Mouse (Mus musculus) hindbrain, postnatal 0 days (tissue): ENCODE data around the gene BC005624. TPM values are rescaled to one million over a fixed set of nuclear protein-coding genes. Genes with fewer than 3 reads are reported as not detected.
"Not testable (repeated sequence)": the region's sequence is repeated elsewhere in the genome, so short reads cannot be mapped to it uniquely, and the experiment has no call there.

ENCODE experiments used
- ATAC-seq: fragments of 200-750 bp; cut with Nextera tagmentation; 2 replicates; pipeline ENCODE4 v1.8.0; 2017; ENCODE audit warnings: mild to moderate bottlenecking, moderate TSS enrichment, moderate library complexity
- DNase-seq: peaks from one replicate; pipeline ENCODE4 v3.0.0-alpha.2; 2015; ENCODE audit warnings: low spot score
- H3K27ac ChIP-seq: fragments of 300-500 bp; sonication (generic); 2 replicates; pipeline ENCODE4 v1.5.1; 2014; ENCODE audit warnings: mild to moderate bottlenecking
- H3K27me3 ChIP-seq: fragments of 300-500 bp; sonication (generic); 2 replicates; pipeline ENCODE4 v1.6.1; 2014; ENCODE audit warnings: low read length, mixed read lengths; ENCODE audit not compliant: insufficient read depth
- H3K36me3 ChIP-seq: fragments of 300-500 bp; sonication (generic); 2 replicates; pipeline ENCODE4 v1.6.1; 2014; ENCODE audit warnings: low read length, mixed read lengths; ENCODE audit not compliant: insufficient read depth
- H3K4me1 ChIP-seq: fragments of 300-500 bp; sonication (generic); 2 replicates; pipeline ENCODE4 v1.6.1; 2014; ENCODE audit warnings: antibody characterized with exemption, low read length, mixed read lengths; ENCODE audit not compliant: insufficient read depth
- H3K4me2 ChIP-seq: fragments of 300-500 bp; sonication (generic); 2 replicates; pipeline ENCODE4 v1.6.1; 2014; ENCODE audit warnings: low read depth, mild to moderate bottlenecking, low read length, moderate library complexity, mixed read lengths
- H3K4me3 ChIP-seq: fragments of 300-500 bp; sonication (generic); 2 replicates; pipeline ENCODE4 v1.5.1; 2014; ENCODE audit warnings: low read length
- H3K9ac ChIP-seq: fragments of 300-500 bp; sonication (generic); replicated peaks from 2 replicates; pipeline ENCODE4 v1.6.1; 2014; ENCODE audit warnings: mild to moderate bottlenecking, low read length, moderate library complexity, mixed read lengths
- H3K9me3 ChIP-seq: fragments of 300-500 bp; sonication (generic); 2 replicates; pipeline ENCODE4 v1.6.1; 2016; ENCODE audit warnings: low read length, mixed read lengths
- CTCF ChIP-seq: IDR thresholded peaks from 2 replicates; pipeline ENCODE4 v1.5.1; 2016; ENCODE audit warnings: antibody characterized with exemption, control low read depth, low read depth
- WGBS: fragments of 180-500 bp; shearing (Covaris S2); extraction: QIAGEN DNeasy Blood & Tissue Kit; methylation state at CpG from one replicate; pipeline ENCODE4 v1.1.7; 2014; 5-methylcytosine and 5-hydroxymethylcytosine counted together
- polyA plus RNA-seq: library from polyadenylated mRNA; unstranded; fragments of >200 nt; fragmentation: Nextera tagmentation; extraction: Ambion mirVana; gene quantifications from 2 replicates; pipeline ENCODE4 v1.2.1, GENCODE M21; 2015
- total RNA-seq: library from RNA; depleted of rRNA; stranded (reverse); fragments of >200 nt; gene quantifications from 2 replicates; pipeline ENCODE4 v1.2.3, GENCODE M21; 2014

The BC005624 gene
- total and polyA plus RNA-seq, 2 experiments from 2014 or later = 22.2 to 84.8 TPM

DNA sequence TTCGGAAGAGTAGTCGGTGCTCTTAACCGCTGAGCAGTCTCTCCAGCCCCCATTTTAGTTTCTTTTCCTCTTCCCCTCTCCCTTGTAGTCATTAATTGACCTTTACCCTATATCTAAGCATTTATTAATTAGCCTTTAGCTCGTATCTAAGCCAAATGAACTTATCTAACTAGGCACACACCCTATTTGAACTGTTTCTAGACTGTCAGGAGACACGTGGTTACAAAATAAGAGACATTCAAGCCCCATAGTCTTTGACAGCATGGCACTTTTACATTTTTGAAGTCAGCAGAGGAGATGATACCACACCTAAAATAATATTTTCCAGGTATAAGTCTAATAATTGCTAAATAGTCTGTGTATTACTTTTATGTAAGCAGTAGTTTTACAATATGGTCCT lies 40.4 kb downstream of the BC005624 start:
- H3K4me1 ChIP-seq = no peaks in the 10 kb centered on the region
- no peaks in the 10 kb centered on the region for H3K9me3 ChIP-seq
- H3K4me2 ChIP-seq = no peak overlapping the region
- WGBS = 88% methylated on average over 5 of the region's 5 CpGs
- no peaks in the 10 kb centered on the region for H3K36me3 ChIP-seq
- ATAC-seq (no peak), DNase-seq (no peak)
- no peak overlapping the region for H3K27ac ChIP-seq
- H3K4me3 ChIP-seq = no peak overlapping the region
- no peak overlapping the region for H3K9ac ChIP-seq
- H3K27me3 ChIP-seq = no peaks in the 10 kb centered on the region
- TF ChIP-seq CTCF = no peak

DNA sequence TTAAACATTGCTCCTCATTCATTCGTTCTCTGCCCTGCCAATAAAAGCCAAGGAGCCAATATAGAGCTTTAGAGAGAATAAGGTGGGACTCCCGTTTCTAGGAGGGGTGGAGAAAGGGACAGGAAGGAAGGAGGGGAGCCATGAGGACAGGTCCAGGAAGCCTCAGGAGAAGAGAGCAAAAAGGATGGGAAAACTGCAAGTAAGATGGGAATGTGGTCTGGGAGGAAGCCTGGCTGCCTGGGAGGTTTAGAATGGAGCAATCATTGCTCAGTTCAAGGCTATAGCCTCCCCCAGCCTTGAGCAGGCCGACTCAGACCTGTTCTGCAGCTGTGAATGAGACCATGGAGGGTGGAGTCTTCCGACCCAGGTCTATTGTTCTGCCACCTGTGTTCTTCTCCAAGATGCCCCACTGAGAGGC lies 43.4 kb downstream of the BC005624 start:
- DNase-seq = no peak
- Histone ChIP-seq H3K27ac (no peak overlapping the region), H3K4me1 (no peaks in the 10 kb centered on the region), H3K4me3 (no peak overlapping the region), H3K36me3 (no peaks in the 10 kb centered on the region), H3K4me2 (no peak overlapping the region), H3K9ac (no peak overlapping the region), H3K9me3 (no peaks in the 10 kb centered on the region), H3K27me3 (no peaks in the 10 kb centered on the region)
- WGBS = 43% methylated on average over 4 of the region's 4 CpGs
- ATAC-seq = no peak
- no peak for TF ChIP-seq CTCF

DNA sequence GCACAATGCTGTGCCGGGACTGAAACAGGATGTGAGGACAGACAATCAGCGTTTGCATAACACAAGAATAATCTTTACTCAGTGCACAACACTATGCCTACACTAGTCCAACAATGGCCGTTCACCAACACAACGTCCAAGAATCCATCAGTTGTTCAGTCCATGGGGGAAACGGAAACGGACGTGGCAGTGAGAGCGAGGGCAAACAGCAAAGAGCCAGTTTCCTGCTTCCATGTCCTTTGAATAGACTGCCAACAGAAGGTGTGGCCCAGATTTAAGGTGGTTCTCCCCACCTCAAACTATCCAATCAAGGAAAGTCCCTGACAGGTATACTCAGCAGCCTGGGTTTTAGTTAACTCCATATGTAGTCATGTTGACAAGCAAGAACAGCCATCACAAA lies 44.3 kb downstream of the BC005624 start:
- H3K27ac ChIP-seq = no peak overlapping the region
- TF ChIP-seq CTCF = no peak
- H3K27me3 ChIP-seq = no peaks in the 10 kb centered on the region
- H3K4me2 ChIP-seq = no peak overlapping the region
- 80% methylated on average over 8 of the region's 8 CpGs for WGBS
- no peak overlapping the region for H3K4me3 ChIP-seq
- ATAC-seq (no peak), DNase-seq (no peak)
- H3K36me3 ChIP-seq = no peaks in the 10 kb centered on the region
- H3K9ac ChIP-seq = no peak overlapping the region
- no peaks in the 10 kb centered on the region for H3K4me1 ChIP-seq
- no peaks in the 10 kb centered on the region for H3K9me3 ChIP-seq

DNA sequence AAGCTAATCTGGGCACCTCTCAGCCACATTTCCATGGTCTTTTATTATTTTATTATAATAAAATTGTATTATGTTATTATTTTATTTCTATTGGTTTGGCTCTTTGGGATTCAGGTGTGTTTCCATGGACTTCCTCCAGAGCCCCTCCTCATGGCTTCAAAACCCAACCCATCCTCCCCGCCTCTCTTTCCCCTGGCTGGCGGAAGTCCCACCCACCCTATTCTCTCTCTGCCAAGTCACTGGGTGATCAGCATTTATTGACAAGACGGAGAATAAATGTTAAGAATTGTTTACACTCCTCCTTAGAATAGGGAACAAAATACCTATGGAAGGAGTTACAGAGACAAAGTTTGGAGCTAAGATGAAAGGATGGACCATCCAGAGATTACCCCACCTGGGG lies 45.2 kb downstream of the BC005624 start:
- H3K9ac ChIP-seq = no peak overlapping the region
- no peaks in the 10 kb centered on the region for H3K36me3 ChIP-seq
- no peak for DNase-seq
- no peak overlapping the region for H3K4me2 ChIP-seq
- H3K9me3 ChIP-seq = no peaks in the 10 kb centered on the region
- H3K4me1 ChIP-seq = no peaks in the 10 kb centered on the region
- H3K27me3 ChIP-seq = no peaks in the 10 kb centered on the region
- H3K27ac ChIP-seq = no peak overlapping the region
- no peak for TF ChIP-seq CTCF
- no peak for ATAC-seq
- WGBS = 75% methylated on average over 3 of the region's 3 CpGs
- H3K4me3 ChIP-seq = no peak overlapping the region

DNA sequence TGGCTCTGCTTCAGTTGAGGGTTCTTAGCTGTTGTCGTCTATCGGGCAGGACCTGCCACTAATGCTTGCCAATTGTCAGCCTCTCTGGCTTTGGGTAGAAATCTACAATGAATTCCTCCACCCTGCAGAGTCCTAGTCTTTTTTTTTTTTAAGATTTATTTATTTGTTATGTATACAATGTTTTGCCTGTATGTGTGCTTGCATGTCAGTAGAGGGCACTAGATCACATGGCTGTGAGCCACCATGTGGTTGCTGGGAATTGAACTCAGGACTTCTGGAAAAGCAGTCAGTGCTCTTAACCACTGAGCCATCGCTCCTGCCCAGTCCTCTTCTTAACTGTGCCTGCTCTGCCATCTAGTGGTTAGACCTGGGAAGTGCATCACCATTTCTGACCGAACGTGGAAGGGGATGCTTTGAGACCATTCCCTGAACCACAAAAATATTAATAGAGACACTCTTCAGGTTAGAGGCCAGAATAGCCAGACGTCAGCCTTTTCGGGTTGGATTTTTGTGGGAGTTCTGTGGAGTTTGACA lies 48.0 kb downstream of the BC005624 start:
- no peaks in the 10 kb centered on the region for H3K36me3 ChIP-seq
- H3K27me3 ChIP-seq = no peaks in the 10 kb centered on the region
- no peak overlapping the region for H3K4me3 ChIP-seq
- DNase-seq (peak; percentile 85), ATAC-seq (peak; percentile 11; the same call in 1 of the 2 replicates)
- H3K27ac ChIP-seq = no peak overlapping the region
- H3K4me1 ChIP-seq = peaks cover 6% of the 10 kb centered on the region; the same call in 1 of the 2 replicates
- WGBS = 23% methylated on average over 7 of the region's 7 CpGs
- H3K4me2 ChIP-seq = no peak overlapping the region
- peak; percentile 95 for TF ChIP-seq CTCF
- no peak overlapping the region for H3K9ac ChIP-seq
- no peaks in the 10 kb centered on the region for H3K9me3 ChIP-seq

DNA sequence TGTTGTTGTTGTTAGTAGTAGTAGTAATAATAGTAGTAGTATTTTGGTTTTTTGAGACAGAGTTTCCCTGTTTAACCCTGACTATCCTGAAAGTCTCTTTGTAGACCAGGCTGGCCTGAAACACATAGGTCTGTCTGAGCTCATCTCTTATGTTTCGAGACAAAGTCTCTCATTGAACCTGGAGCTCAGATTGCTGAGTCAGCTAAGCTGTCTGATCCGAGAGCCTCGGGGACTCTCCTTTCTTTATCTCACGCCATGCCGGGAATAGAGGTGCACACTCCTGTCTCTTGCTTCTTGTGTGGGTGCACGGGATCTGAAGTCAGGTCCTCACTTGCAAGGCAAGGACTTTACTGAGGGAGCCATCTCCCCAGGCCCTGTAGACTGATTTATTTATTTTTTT lies 49.0 kb downstream of the BC005624 start:
- no peak for TF ChIP-seq CTCF
- H3K9me3 ChIP-seq = no peaks in the 10 kb centered on the region
- no peak overlapping the region for H3K4me3 ChIP-seq
- no peaks in the 10 kb centered on the region for H3K36me3 ChIP-seq
- H3K27me3 ChIP-seq = no peaks in the 10 kb centered on the region
- H3K27ac ChIP-seq = no peak overlapping the region
- WGBS = 60% methylated on average over 6 of the region's 6 CpGs
- H3K4me1 ChIP-seq = peaks cover 6% of the 10 kb centered on the region; the same call in 1 of the 2 replicates
- DNase-seq = no peak
- no peak overlapping the region for H3K9ac ChIP-seq
- H3K4me2 ChIP-seq = no peak overlapping the region
- ATAC-seq = no peak

DNA sequence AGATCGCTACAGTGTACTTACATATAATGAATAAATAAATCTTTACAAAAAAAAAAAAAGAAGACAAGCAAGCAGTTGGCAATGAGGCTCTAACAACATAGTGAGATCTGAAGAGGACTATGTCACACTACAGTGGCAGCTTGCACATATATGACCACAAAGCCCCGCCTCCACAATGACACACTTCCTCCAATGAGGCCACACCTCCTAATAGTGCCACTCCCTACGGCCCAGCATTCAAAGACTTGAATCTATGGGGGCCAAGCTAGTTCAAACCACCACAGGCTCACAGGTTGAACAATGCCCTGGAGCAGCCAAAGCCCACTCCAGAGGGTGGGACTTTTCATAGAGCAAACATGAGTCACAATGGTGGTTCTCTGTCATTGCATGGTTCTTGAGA lies 50.1 kb downstream of the BC005624 start:
- peaks cover 6% of the 10 kb centered on the region; the same call in 1 of the 2 replicates for H3K4me1 ChIP-seq
- H3K27ac ChIP-seq = no peak overlapping the region
- DNase-seq (no peak), ATAC-seq (no peak)
- no peaks in the 10 kb centered on the region for H3K9me3 ChIP-seq
- no peaks in the 10 kb centered on the region for H3K27me3 ChIP-seq
- no peak overlapping the region for H3K4me2 ChIP-seq
- H3K9ac ChIP-seq = no peak overlapping the region
- H3K36me3 ChIP-seq = no peaks in the 10 kb centered on the region
- no peak for TF ChIP-seq CTCF
- no peak overlapping the region for H3K4me3 ChIP-seq
- 74% methylated on average over 3 of the region's 3 CpGs for WGBS

DNA sequence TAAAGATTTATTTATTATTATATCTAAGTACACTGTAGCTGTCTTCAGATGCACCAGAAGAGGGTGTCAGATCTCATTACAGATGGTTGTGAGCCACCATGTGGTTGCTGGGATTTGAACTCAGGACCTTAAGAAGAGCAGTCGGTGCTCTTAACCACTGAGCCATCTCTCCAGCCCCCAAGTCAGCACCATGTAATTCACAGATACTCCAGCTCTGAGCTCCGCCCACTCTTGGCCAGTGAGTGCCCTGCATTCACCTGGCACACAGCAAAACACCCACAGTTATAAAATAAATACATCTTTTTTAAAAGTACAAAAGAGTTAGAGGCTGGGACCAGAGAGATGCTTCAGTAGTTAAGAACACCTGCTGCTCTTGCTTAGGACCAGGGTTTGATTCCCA lies 51.2 kb downstream of the BC005624 start:
- H3K9me3 ChIP-seq, H3K27me3 ChIP-seq, ATAC-seq, H3K36me3 ChIP-seq, H3K4me2 ChIP-seq, H3K4me3 ChIP-seq, H3K4me1 ChIP-seq, H3K27ac ChIP-seq, H3K9ac ChIP-seq, DNase-seq: not testable (repeated sequence)
- 87% methylated on average over 2 of the region's 2 CpGs for WGBS
